Mouse (Mus musculus) hindbrain, postnatal 0 days (tissue): ENCODE measurements at regions not wholly inside any gene's neighbourhood (a gene's known extent, or its start where the extent isn't known, plus 50 kb on each side); places are given as distances from the start of the nearest gene placed in this dataset.

Experiments used
- ATAC-seq: fragments of 200-750 bp; cut with Nextera tagmentation; 2 replicates; pipeline ENCODE4 v1.8.0; 2017; ENCODE audit warnings: mild to moderate bottlenecking, moderate TSS enrichment, moderate library complexity
- DNase-seq: peaks from one replicate; pipeline ENCODE4 v3.0.0-alpha.2; 2015; ENCODE audit warnings: low spot score
- H3K27ac ChIP-seq: fragments of 300-500 bp; sonication (generic); 2 replicates; pipeline ENCODE4 v1.5.1; 2014; ENCODE audit warnings: mild to moderate bottlenecking
- H3K27me3 ChIP-seq: fragments of 300-500 bp; sonication (generic); 2 replicates; pipeline ENCODE4 v1.6.1; 2014; ENCODE audit warnings: low read length, mixed read lengths; ENCODE audit not compliant: insufficient read depth
- H3K36me3 ChIP-seq: fragments of 300-500 bp; sonication (generic); 2 replicates; pipeline ENCODE4 v1.6.1; 2014; ENCODE audit warnings: low read length, mixed read lengths; ENCODE audit not compliant: insufficient read depth
- H3K4me1 ChIP-seq: fragments of 300-500 bp; sonication (generic); 2 replicates; pipeline ENCODE4 v1.6.1; 2014; ENCODE audit warnings: antibody characterized with exemption, low read length, mixed read lengths; ENCODE audit not compliant: insufficient read depth
- H3K4me2 ChIP-seq: fragments of 300-500 bp; sonication (generic); 2 replicates; pipeline ENCODE4 v1.6.1; 2014; ENCODE audit warnings: low read depth, mild to moderate bottlenecking, low read length, moderate library complexity, mixed read lengths
- H3K4me3 ChIP-seq: fragments of 300-500 bp; sonication (generic); 2 replicates; pipeline ENCODE4 v1.5.1; 2014; ENCODE audit warnings: low read length
- H3K9ac ChIP-seq: fragments of 300-500 bp; sonication (generic); replicated peaks from 2 replicates; pipeline ENCODE4 v1.6.1; 2014; ENCODE audit warnings: mild to moderate bottlenecking, low read length, moderate library complexity, mixed read lengths
- H3K9me3 ChIP-seq: fragments of 300-500 bp; sonication (generic); 2 replicates; pipeline ENCODE4 v1.6.1; 2016; ENCODE audit warnings: low read length, mixed read lengths
- CTCF ChIP-seq: IDR thresholded peaks from 2 replicates; pipeline ENCODE4 v1.5.1; 2016; ENCODE audit warnings: antibody characterized with exemption, control low read depth, low read depth
- WGBS: fragments of 180-500 bp; shearing (Covaris S2); extraction: QIAGEN DNeasy Blood & Tissue Kit; methylation state at CpG from one replicate; pipeline ENCODE4 v1.1.7; 2014; 5-methylcytosine and 5-hydroxymethylcytosine counted together

GRCm38 (mm10) chr13:44207400-44208005 is 422.9 kb downstream of the Cd83 start:
- no peak for DNase-seq
- TF ChIP-seq CTCF, result no peak
- WGBS, result 71% methylated on average over 11 of the region's 11 CpGs

GRCm38 (mm10) chr13:44209036-44209435 is 424.5 kb downstream of the Cd83 start:
- 5% methylated on average over 11 of the region's 11 CpGs for WGBS
- H3K27me3 ChIP-seq, result no peaks in the 10 kb centered on the region

More at GRCm38 (mm10) chr13:44207400-44208005, 422.9 kb downstream of the Cd83 start:
- H3K9ac ChIP-seq, result no peak overlapping the region
- H3K4me3 ChIP-seq, result no peak overlapping the region
- H3K9me3 ChIP-seq, result no peaks in the 10 kb centered on the region
- no peaks in the 10 kb centered on the region for H3K4me1 ChIP-seq
- H3K36me3 ChIP-seq, result no peaks in the 10 kb centered on the region
- no peak overlapping the region for H3K4me2 ChIP-seq
- no peak for ATAC-seq
- no peaks in the 10 kb centered on the region for H3K27me3 ChIP-seq
- no peak overlapping the region for H3K27ac ChIP-seq

DNA sequence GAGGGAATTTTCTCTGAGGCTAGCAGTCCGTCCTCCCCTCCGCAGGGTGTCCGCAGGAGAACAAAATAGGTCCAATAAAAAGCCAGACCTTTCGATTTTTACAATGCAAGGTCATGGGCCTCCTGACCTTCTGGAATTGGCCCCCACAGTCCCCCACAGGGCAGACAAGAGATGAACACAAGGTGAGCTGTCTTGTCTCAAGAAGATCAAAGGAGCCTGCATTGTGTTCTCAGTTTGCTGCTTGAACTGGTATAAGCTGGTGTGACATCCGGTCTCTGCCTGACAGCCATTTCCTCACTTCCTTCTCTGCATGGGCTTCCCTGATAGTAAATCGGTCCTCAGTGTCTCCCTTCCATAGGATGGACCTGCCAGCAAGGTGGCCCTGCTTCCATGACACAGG is 425.5 kb downstream of the Cd83 start:
- no peak for TF ChIP-seq CTCF
- Histone ChIP-seq H3K36me3 (no peaks in the 10 kb centered on the region), H3K9ac (no peak overlapping the region), H3K27ac (no peak overlapping the region; the same call in 1 of the 2 replicates), H3K4me3 (no peak overlapping the region), H3K9me3 (no peaks in the 10 kb centered on the region), H3K4me2 (no peak overlapping the region), H3K27me3 (no peaks in the 10 kb centered on the region), H3K4me1 (no peaks in the 10 kb centered on the region)
- 46% methylated on average over 6 of the region's 6 CpGs for WGBS
- DNase-seq, result no peak
- ATAC-seq, result no peak

More at GRCm38 (mm10) chr13:44209036-44209435, 424.5 kb downstream of the Cd83 start:
- Histone ChIP-seq H3K36me3 (no peaks in the 10 kb centered on the region), H3K9me3 (no peaks in the 10 kb centered on the region), H3K4me1 (no peaks in the 10 kb centered on the region), H3K4me3 (no peak overlapping the region), H3K4me2 (peak overlapping the region; percentile 27), H3K27ac (no peak overlapping the region), H3K9ac (no peak overlapping the region)
- DNase-seq (peak; percentile 48), ATAC-seq (no peak)
- peak; percentile 10 for TF ChIP-seq CTCF

- ATAC-seq (no peak), DNase-seq (no peak)
- no peak for TF ChIP-seq CTCF
- 57% methylated on average over 4 of the region's 4 CpGs for WGBS
- Histone ChIP-seq H3K9me3 (no peaks in the 10 kb centered on the region), H3K27ac (no peak overlapping the region), H3K36me3 (no peaks in the 10 kb centered on the region), H3K4me2 (no peak overlapping the region), H3K4me3 (no peak overlapping the region), H3K27me3 (no peaks in the 10 kb centered on the region), H3K4me1 (no peaks in the 10 kb centered on the region), H3K9ac (no peak overlapping the region)
Measured at GRCm38 (mm10) chr13:44212356-44212755, 427.8 kb downstream of the Cd83 start.

DNA sequence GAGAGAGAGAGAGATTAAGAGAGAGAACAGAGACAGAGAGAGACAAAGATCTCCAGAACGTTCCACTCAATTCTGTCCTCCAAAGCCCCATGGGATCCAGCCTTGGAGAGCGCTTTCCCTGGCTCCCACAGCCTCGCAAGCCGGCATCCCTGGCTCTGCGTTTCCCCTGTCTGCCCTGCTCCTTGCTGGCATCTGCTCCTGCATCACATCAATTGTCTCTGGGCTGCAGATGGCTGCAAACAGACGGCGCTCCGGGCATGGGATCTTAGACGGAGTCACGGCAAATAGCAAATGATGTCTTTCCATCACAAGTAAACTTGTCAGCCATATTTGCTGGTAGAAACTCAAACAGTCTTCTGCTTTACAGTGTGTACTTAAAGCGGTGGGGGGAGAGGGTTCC is 428.4 kb downstream of the Cd83 start:
- Histone ChIP-seq H3K27ac (peak overlapping the region; percentile 32; the same call in 1 of the 2 replicates), H3K9me3 (no peaks in the 10 kb centered on the region), H3K36me3 (no peaks in the 10 kb centered on the region), H3K4me3 (no peak overlapping the region), H3K9ac (no peak overlapping the region), H3K27me3 (no peaks in the 10 kb centered on the region), H3K4me1 (no peaks in the 10 kb centered on the region), H3K4me2 (no peak overlapping the region)
- WGBS, result 32% methylated on average over 11 of the region's 11 CpGs
- DNase-seq (peak; percentile 71), ATAC-seq (0 out of 2 replicates have a peak, but pooled peaks have one; percentile 49)
- TF ChIP-seq CTCF, result no peak

DNA sequence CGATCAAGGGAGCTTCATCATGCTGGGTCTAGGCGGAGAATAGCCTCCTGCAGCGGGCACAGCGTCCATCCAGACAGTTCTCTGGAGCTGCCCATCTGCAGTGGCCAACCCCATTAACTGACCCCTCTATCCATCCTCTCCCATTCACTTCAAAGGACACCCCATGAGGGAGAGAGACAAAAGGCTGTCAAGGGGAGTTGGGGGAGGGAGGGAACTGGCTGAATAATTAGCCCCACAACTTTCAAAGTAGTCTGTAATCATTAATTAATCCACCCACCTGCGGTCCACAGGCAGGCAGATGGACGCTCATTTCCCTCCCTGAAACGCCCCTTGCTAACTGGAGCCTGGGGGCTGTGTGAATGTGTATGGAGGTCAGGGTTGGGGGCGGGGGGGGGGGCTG is 433.7 kb downstream of the Cd83 start:
- Histone ChIP-seq H3K36me3 (no peaks in the 10 kb centered on the region), H3K27me3 (no peaks in the 10 kb centered on the region), H3K27ac (no peak overlapping the region), H3K4me3 (no peak overlapping the region), H3K4me1 (no peaks in the 10 kb centered on the region; the same call in 1 of the 2 replicates), H3K4me2 (no peak overlapping the region), H3K9ac (no peak overlapping the region), H3K9me3 (no peaks in the 10 kb centered on the region)
- no peak for TF ChIP-seq CTCF
- no peak for DNase-seq
- 23% methylated on average over 8 of the region's 8 CpGs for WGBS
- no peak for ATAC-seq

- Histone ChIP-seq H3K4me3 (no peak overlapping the region), H3K9ac (no peak overlapping the region), H3K4me2 (no peak overlapping the region), H3K27ac (no peak overlapping the region), H3K36me3 (no peaks in the 10 kb centered on the region), H3K9me3 (no peaks in the 10 kb centered on the region; the same call in 1 of the 2 replicates), H3K27me3 (no peaks in the 10 kb centered on the region), H3K4me1 (no peaks in the 10 kb centered on the region; the same call in 1 of the 2 replicates)
- WGBS, result 34% methylated on average over 5 of the region's 5 CpGs
- ATAC-seq (no peak), DNase-seq (no peak)
- no peak for TF ChIP-seq CTCF
Measured at GRCm38 (mm10) chr13:44221721-44222120, 437.1 kb downstream of the Cd83 start.
